Mouse (Mus musculus): ENCODE measurements around the gene Adipoq.
A peak's percentile ranks its signal among the peaks of the same experiment; 100 is the strongest.
"Not testable (repeated sequence)": the region's sequence is repeated elsewhere in the genome, so short reads cannot be mapped to it uniquely, and the experiment has no call there.

Adipoq gene

GRCm38 (mm10) chr16:23158957-23159356 is 12.6 kb downstream of the Adipoq start:
- no peak for DNase-seq (ENCODE audit: low read depth in 2 of 2, low spot score in 2 of 2)

- DNase-seq (ENCODE audit: low read depth in 2 of 2, low spot score in 2 of 2): no peak
These were observed 13.4 kb downstream of the Adipoq start for GRCm38 (mm10) chr16:23159749-23160148.

- no peak for DNase-seq (ENCODE audit: low read depth in 2 of 2, low spot score in 2 of 2)
These were observed 15.8 kb downstream of the Adipoq start for GRCm38 (mm10) chr16:23162116-23162515.

GRCm38 (mm10) chr16:23164443-23164842 is 18.1 kb downstream of the Adipoq start:
- DNase-seq (ENCODE audit: low read depth in 2 of 2, low spot score in 2 of 2): no peak

- peak; percentile 65 to 83 for DNase-seq (ENCODE audit: low read depth in 2 of 2, low spot score in 2 of 2)
These were observed 19.1 kb downstream of the Adipoq start for GRCm38 (mm10) chr16:23165441-23165840.

- no peak for DNase-seq (ENCODE audit: low read depth in 2 of 2, low spot score in 2 of 2)
These were observed 20.3 kb downstream of the Adipoq start for GRCm38 (mm10) chr16:23166646-23167045.

GRCm38 (mm10) chr16:23167079-23167478 is 20.7 kb downstream of the Adipoq start:
- DNase-seq (ENCODE audit: low read depth in 2 of 2, low spot score in 2 of 2): no peak

- peak; percentile 39 to 52 for DNase-seq (ENCODE audit: low read depth in 2 of 2, low spot score in 2 of 2)
These were observed 24.5 kb downstream of the Adipoq start for GRCm38 (mm10) chr16:23170813-23171212.

GRCm38 (mm10) chr16:23173904-23174303 is 27.6 kb downstream of the Adipoq start:
- DNase-seq (ENCODE audit: low read depth in 2 of 2, low spot score in 2 of 2): no peak

- peak; percentile 55 to 62 for DNase-seq (ENCODE audit: low read depth in 2 of 2, low spot score in 2 of 2)
These were observed 28.5 kb downstream of the Adipoq start for GRCm38 (mm10) chr16:23174855-23175254.

- DNase-seq (ENCODE audit: low read depth in 2 of 2, low spot score in 2 of 2): no peak
These were observed 29.6 kb downstream of the Adipoq start for GRCm38 (mm10) chr16:23175956-23176355.

GRCm38 (mm10) chr16:23177856-23178255 is 31.5 kb downstream of the Adipoq start:
- no peak for DNase-seq (ENCODE audit: low read depth in 2 of 2, low spot score in 2 of 2)

- DNase-seq (ENCODE audit: low read depth in 2 of 2, low spot score in 2 of 2): no peak
These were observed 32.5 kb downstream of the Adipoq start for GRCm38 (mm10) chr16:23178796-23179195.

GRCm38 (mm10) chr16:23179436-23179835 is 33.1 kb downstream of the Adipoq start:
- DNase-seq (ENCODE audit: low read depth in 2 of 2, low spot score in 2 of 2): not testable (repeated sequence)

GRCm38 (mm10) chr16:23181054-23181453 is 34.7 kb downstream of the Adipoq start:
- peak in 1 of 2 experiments; percentile 45 for DNase-seq (ENCODE audit: low read depth in 2 of 2, low spot score in 2 of 2)

GRCm38 (mm10) chr16:23181487-23181886 is 35.2 kb downstream of the Adipoq start:
- peak; percentile 70 to 74 for DNase-seq (ENCODE audit: low read depth in 2 of 2, low spot score in 2 of 2)

GRCm38 (mm10) chr16:23181942-23182597 is 35.7 kb downstream of the Adipoq start:
- no peak for DNase-seq (ENCODE audit: low read depth in 2 of 2, low spot score in 2 of 2)

- DNase-seq (ENCODE audit: low read depth in 2 of 2, low spot score in 2 of 2): no peak
These were observed 39.5 kb downstream of the Adipoq start for GRCm38 (mm10) chr16:23185824-23186223.

GRCm38 (mm10) chr16:23186418-23186817 is 40.1 kb downstream of the Adipoq start:
- no peak for DNase-seq (ENCODE audit: low read depth in 2 of 2, low spot score in 2 of 2)

GRCm38 (mm10) chr16:23187983-23188382 is 41.6 kb downstream of the Adipoq start:
- DNase-seq (ENCODE audit: low read depth in 2 of 2, low spot score in 2 of 2): no peak

- no peak for DNase-seq (ENCODE audit: low read depth in 2 of 2, low spot score in 2 of 2)
These were observed 43.3 kb downstream of the Adipoq start for GRCm38 (mm10) chr16:23189612-23190011.

GRCm38 (mm10) chr16:23191560-23192242 is 45.4 kb downstream of the Adipoq start:
- no peak for DNase-seq (ENCODE audit: low read depth in 2 of 2, low spot score in 2 of 2)

GRCm38 (mm10) chr16:23195618-23196017 is 49.3 kb downstream of the Adipoq start:
- DNase-seq (ENCODE audit: low read depth in 2 of 2, low spot score in 2 of 2): peak in 1 of 2 experiments; percentile 30

Measured in CD8-positive naive resting alpha-beta T cell, adult 2 months (primary cell).